Mouse (Mus musculus) R1 (cell line): ENCODE results near the gene Marc2.

Experiments
- DNase-seq: peaks from one replicate; pipeline ENCODE4 v3.0.0-alpha.2; 2018; ENCODE audit warnings: low read depth, low spot score

Marc2 gene

DNA sequence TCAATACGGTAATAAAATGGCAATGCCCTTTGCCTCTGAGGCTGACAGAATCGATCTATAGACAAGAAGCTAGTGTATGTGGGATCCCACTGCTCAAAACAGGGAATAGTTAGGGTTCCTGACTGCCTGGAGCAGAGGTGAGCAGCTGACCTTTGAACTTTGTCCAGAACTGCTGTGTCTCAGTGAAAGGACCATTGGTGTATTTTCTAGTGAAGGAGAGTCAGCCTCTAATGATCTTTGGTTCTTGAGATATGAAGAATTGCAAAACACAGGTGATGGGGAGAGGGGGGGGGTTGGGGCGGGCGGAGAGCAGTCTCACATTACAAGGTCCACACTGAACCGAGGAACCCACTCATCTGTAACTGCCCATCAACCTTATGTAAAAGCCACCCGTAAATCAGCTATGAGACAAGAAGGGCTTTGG, 36.7 kb downstream of the Marc2 start:
- DNase-seq: no peak

GRCm38 (mm10) chr1:184808418-184809012, 37.7 kb downstream of the Marc2 start:
- no peak for DNase-seq

DNA sequence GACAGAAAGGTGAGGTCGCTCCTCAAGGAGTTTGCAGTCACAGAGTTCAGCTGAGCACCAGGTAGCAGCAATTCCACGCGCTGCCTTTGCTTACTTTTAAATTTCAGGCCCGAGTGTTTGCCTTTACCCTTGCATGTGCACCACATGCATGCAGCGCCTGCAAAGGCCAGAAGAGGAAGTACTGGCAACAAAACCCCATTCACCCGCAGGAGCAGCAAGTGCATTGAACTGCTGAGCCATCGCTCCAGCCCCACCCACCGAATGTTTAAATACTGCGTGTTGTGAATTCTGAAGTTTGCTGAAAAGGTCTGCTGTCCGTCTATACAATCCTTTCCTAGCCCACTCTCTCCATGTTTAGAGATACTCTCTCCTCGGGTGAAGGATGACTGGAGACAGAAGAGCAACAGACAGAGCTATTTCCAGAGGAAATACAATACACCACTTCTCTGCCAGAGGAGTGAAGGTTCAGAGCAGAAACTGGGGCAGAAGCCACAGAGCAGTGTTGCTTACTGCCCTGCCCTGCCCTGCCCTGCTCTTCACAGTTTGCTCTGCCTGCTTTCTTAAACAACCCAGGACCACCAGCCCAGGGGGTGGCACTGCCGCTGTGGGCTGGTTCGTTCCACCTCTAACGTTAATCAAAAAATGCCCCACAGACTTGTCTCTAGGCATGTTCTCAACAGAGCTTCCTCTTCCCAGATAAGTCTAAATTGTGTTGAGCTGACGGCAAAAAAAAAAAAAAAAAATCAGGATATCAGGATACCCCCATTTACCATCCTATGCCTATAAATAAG, 38.4 kb downstream of the Marc2 start:
- peak; percentile 30 for DNase-seq

GRCm38 (mm10) chr1:184807123-184807522, 39.1 kb downstream of the Marc2 start:
- no peak for DNase-seq

DNA sequence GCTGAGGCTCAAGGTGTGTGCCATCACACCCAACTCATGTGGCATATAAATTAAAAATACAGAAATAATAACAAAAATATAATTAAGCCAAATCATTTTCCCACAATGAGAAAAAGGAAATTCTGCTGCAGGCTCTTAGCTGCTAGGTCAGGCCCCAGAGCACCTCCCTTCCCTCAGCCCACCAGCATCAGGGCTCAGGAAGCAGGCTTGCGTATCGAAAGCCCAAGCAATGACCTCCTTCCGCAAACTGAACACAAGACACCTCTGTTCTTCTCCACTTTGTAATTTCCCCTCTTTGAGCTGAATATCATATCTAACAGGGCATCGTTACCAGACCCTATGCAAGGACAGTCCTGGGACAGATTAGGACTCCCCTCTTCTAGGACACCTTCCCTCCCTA, 40.5 kb downstream of the Marc2 start:
- DNase-seq: no peak

DNA sequence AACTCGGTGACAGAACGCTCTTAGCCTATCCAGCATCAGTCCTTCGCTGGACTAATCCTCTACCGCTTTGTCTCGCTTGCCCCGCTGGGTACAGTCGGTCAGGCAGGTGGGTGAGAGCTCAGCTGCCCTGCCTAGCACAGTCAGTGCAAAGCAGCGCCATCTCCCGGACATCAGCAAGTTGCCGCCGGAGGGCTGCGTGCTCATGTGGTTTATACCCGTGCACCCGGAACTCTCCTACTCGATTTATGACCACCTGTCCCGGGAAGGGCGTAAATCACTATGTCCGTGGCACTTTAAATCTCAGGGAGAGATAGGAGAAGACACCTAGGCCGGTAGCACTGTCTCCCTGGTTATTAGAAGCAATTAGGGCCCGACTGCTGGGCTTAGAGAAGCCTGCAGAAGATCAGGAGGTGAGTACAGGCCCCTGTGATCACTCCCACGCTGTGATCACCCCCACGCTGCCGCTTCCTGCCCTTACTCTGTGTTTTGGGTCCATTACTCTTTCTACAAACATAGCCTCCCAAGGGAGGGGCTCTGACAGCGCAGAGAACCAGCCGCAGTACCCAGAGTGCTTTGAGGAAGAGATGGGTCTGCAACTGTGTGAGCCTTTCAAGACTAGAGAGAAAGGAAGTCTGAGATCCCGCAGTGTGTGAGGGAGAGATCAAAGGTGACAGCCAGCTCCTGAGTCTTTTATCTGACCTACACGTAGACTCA, 52.9 kb downstream of the Marc2 start:
- peak; percentile 74 for DNase-seq

DNA sequence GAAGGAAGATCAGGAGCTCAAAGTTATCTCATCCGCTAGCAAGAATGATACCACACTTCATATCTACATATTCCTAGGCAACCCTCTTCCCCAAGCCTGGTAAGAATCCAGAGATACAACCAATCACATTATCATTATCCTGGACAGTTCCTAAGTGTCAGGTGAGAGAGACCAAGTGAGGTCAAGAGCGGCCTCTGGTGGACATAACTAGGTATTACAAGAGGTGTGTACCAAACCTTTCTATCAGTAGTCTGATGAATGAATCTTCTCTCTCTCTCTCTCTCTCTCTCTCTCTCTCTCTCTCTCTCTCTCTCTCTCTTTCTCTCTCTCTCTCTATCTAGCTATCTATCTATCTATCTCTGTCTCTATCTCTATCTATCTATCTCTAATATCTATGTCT, 55.1 kb downstream of the Marc2 start:
- peak; percentile 49 for DNase-seq

GRCm38 (mm10) chr1:184786376-184787151, 59.7 kb downstream of the Marc2 start:
- peak; percentile 92 for DNase-seq

- no peak for DNase-seq
Measured at GRCm38 (mm10) chr1:184783641-184784040, 62.6 kb downstream of the Marc2 start.

DNA sequence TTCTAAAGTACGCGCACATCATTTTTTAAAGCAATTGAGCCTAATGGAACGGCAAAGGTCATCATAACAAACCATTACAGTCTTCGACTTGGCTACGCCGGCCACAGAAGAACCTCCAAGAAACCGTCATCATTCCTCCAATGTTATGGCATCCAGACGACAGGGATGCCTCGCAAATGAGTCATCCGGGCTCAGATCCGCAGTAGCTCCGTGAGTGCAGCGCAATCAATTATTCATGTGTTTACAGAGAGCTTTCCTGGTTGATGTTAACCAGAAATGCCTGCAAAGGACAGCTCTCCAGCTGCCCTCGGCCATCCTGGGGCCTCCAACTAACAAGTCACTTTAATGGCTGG, 64.1 kb downstream of the Marc2 start:
- DNase-seq: peak; percentile 28

GRCm38 (mm10) chr1:184781286-184782160, 64.7 kb downstream of the Marc2 start:
- no peak for DNase-seq

DNA sequence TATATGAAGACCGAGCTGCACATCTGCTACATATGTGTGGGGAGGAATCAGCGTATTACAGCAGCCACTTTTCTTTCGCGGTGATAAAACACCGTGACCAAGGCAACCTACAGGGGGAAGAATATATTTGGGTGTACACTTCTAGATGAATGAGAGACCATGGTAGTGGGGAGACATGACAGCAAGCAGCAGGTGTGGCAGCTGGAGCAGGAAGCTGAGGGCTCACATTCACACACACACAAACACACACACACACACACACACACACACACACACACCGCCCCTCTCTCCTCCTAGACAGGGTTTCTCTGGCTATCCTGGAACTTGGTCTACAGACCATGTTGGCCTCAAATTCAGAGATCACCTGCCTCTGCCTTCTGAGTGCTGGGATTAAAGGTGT, 68.1 kb downstream of the Marc2 start:
- no peak for DNase-seq

GRCm38 (mm10) chr1:184777061-184777795, 69.0 kb downstream of the Marc2 start:
- DNase-seq: peak; percentile 43

DNA sequence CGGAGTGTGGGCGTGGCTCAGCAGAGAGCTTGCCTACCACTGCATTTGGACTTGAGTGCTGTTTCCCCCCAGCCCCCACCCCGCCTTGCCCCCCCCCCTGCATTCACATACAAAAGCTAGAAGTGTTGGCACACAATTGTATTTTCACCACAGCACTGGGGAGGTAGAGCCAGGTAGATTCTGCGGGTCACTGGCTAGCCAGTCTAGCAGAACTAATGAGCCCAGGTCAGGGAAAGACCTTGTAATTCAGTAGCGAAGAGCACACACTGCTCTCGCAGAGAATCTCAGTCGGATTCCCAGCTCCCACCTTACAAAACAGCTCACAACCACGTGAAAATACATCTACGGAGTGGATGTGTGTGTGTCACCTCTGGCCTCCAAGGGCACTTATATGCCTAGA, 71.0 kb downstream of the Marc2 start:
- no peak for DNase-seq

DNA sequence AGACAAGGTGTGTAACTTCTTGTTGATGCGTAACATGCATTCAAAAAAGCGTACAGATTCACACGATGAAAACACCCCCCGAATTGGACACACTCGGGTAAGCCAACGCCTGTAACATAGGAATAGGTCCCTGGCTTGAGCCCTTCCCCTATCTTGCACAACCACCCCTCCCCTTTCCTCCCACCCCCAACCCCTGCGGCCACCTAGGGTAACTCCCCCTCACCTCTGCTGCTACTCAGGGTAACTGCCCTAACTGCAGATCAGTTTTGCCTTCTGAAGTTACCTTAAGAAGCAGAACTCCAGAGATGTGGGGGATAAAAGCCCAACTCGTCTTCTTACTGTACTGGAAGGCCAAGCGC, 74.4 kb downstream of the Marc2 start:
- DNase-seq: no peak

DNA sequence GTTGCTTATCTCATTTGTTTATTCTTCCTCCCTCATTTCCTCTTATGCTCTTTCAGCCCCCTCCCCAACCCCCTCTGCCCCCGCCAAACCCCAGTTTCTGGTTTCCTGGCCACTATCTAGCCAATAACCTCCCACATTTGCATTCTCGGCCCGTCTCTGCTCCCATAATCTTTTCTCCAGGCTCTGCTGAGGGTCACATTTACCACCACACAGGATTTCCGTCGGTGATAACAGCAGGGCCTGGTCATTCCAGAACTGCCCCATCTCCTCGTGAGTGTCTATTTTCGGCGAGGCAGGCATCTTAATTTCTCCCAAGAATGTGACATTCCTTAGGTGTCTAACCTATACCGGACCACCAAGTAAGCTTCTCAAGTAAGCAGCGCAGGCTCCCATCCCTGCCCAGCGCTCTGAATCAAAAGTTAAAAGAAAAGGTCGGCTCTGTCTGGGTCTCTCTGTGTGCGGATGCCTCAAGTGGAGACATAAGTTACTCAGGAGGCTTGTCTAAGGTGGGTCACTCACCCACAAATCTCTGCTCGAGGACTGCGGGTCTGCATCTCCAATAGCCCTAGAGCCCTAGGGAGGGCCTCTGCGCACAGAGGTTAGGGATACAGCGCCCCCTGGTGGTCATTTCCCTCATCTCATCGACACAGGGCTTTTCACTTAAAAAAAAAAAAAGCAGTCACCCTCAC, 74.9 kb downstream of the Marc2 start:
- peak; percentile 75 for DNase-seq

DNA sequence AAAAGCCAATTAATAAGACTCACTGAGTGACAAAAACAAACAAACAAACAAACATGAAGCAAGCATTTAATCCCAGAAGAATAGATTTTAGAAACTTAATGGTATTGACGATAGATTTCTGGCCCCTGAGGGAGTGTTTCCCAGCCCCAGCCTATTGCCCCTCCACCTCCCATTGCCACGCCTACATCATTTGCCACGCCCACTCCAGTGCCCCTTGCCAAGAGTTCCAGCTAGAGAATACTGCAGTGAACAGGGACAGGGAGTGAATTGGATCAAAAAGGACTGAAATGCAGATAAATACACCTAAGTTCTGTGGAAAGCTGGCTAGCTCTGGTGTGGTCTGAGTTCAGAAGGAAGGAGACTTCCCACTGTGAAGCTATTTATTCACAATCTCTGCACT, 82.4 kb downstream of the Marc2 start:
- DNase-seq: no peak
